Mouse (Mus musculus) CH12.LX (cell line): ENCODE measurements at regions not wholly inside any gene's neighbourhood (a gene's known extent, or its start where the extent isn't known, plus 50 kb on each side); places are given as distances from the start of the nearest gene placed in this dataset.

Source experiments
- DNase-seq: peaks from one replicate; pipeline ENCODE4 v3.0.0-alpha.2; 2013; ENCODE audit errors: extremely low read depth
- H3K27ac ChIP-seq: 2 replicates; pipeline ENCODE4 v1.5.1; 2012; ENCODE audit warnings: low read depth, mild to moderate bottlenecking, control low read depth, moderate library complexity; ENCODE audit not compliant: insufficient read depth
- H3K27me3 ChIP-seq: replicated peaks from 2 replicates; pipeline ENCODE3; 2012; ENCODE audit warnings: inconsistent platforms
- H3K36me3 ChIP-seq, 2 experiments: replicated peaks in 1 of 2; 2 replicates each; pipeline versions ENCODE3 to v1.6.1; 2012; ENCODE audit warnings: inconsistent platforms in 1 of 2, low read length in 1 of 2, mild to moderate bottlenecking in 1 of 2, mixed read lengths in 1 of 2, moderate library complexity in 1 of 2; ENCODE audit not compliant: control insufficient read depth in 1 of 2, insufficient read depth in 1 of 2
- H3K4me1 ChIP-seq, 2 experiments: 2 replicates each; pipeline ENCODE4 v1.6.1; 2012; ENCODE audit warnings: inconsistent platforms in 1 of 2, moderate library complexity in 1 of 2; ENCODE audit not compliant: insufficient read depth in 2 of 2, control insufficient read depth in 1 of 2
- H3K4me2 ChIP-seq: 2 replicates; pipeline ENCODE4 v1.6.1; 2012; ENCODE audit warnings: low read depth, mild to moderate bottlenecking, control low read depth; ENCODE audit not compliant: poor library complexity, insufficient read depth, severe bottlenecking
- H3K4me3 ChIP-seq, 3 experiments: fragments of 150-350 bp in 1 of 3; sonication (generic) in 1 of 3; replicated peaks in 1 of 3; 2 replicates each; pipeline versions ENCODE3 to v1.5.1; 2011 to 2012; ENCODE audit warnings: low read depth in 2 of 3, low read length in 2 of 3, mild to moderate bottlenecking in 2 of 3, moderate library complexity in 2 of 3, control low read depth in 1 of 3, improper control_type of control experiment in 1 of 3, inconsistent platforms in 1 of 3, mixed read lengths in 1 of 3; ENCODE audit not compliant: poor library complexity in 1 of 3
- H3K79me2 ChIP-seq: replicated peaks from 2 replicates; pipeline ENCODE4 v1.6.1; 2012; ENCODE audit warnings: mild to moderate bottlenecking, moderate library complexity; ENCODE audit not compliant: control insufficient read depth, poor library complexity, insufficient read depth, severe bottlenecking; ENCODE audit errors: extremely low read depth
- H3K9ac ChIP-seq: 2 replicates; pipeline ENCODE4 v1.6.1; 2012; ENCODE audit warnings: low read depth, mild to moderate bottlenecking, control low read depth, moderate library complexity; ENCODE audit not compliant: insufficient read depth
- H3K9me3 ChIP-seq: replicated peaks from 2 replicates; pipeline ENCODE3; 2012; ENCODE audit warnings: low read length, inconsistent platforms, mixed read lengths
- CHD1 ChIP-seq: IDR thresholded peaks from 2 replicates; pipeline ENCODE4 v1.6.1; 2012; ENCODE audit warnings: low read depth, low read length, improper control_type of control experiment, inconsistent platforms
- CTCF ChIP-seq, 2 experiments: IDR thresholded peaks in 1 of 2; conservative IDR thresholded peaks in 1 of 2; 2 replicates each; pipeline ENCODE4 v1.5.1; 2011 to 2012; ENCODE audit warnings: low read depth in 2 of 2, low read length in 2 of 2, improper control_type of control experiment in 1 of 2, inconsistent platforms in 1 of 2, mild to moderate bottlenecking in 1 of 2, moderate library complexity in 1 of 2
- ELF1 ChIP-seq: IDR thresholded peaks from 2 replicates; pipeline ENCODE4 v1.6.1; 2014; ENCODE audit warnings: low read depth, mild to moderate bottlenecking, inconsistent platforms, low read length, improper control_type of control experiment
- HCFC1 ChIP-seq: IDR thresholded peaks from 2 replicates; pipeline ENCODE4 v1.6.1; 2012; ENCODE audit warnings: low read depth, mild to moderate bottlenecking, inconsistent platforms, low read length, improper control_type of control experiment
- JUN ChIP-seq: IDR thresholded peaks from 2 replicates; pipeline ENCODE4 v1.6.1; 2011; ENCODE audit warnings: low read depth, mild to moderate bottlenecking, low read length, improper control_type of control experiment, moderate library complexity; ENCODE audit not compliant: insufficient read depth
- JUND ChIP-seq: conservative IDR thresholded peaks from 2 replicates; pipeline ENCODE4 v1.6.1; 2011; ENCODE audit warnings: low read depth, low read length, improper control_type of control experiment
- MAFK ChIP-seq: IDR thresholded peaks from 2 replicates; pipeline ENCODE4 v1.6.1; 2011; ENCODE audit warnings: low read length, improper control_type of control experiment; ENCODE audit not compliant: insufficient replicate concordance
- MAX ChIP-seq: IDR thresholded peaks from 2 replicates; pipeline ENCODE4 v1.6.1; 2011; ENCODE audit warnings: low read length, improper control_type of control experiment
- MAZ ChIP-seq: IDR thresholded peaks from 2 replicates; pipeline ENCODE4 v1.6.1; 2012; ENCODE audit warnings: low read depth, mild to moderate bottlenecking, inconsistent platforms, low read length, improper control_type of control experiment, moderate library complexity
- MEF2A ChIP-seq: IDR thresholded peaks from 2 replicates; pipeline ENCODE4 v1.6.1; 2014; ENCODE audit warnings: low read depth, mild to moderate bottlenecking, inconsistent platforms, low read length, improper control_type of control experiment, borderline replicate concordance
- MXI1 ChIP-seq: IDR thresholded peaks from 2 replicates; pipeline ENCODE4 v1.6.1; 2011; ENCODE audit warnings: mild to moderate bottlenecking, low read depth, low read length, improper control_type of control experiment
- NELFE ChIP-seq: IDR thresholded peaks from 2 replicates; pipeline ENCODE4 v1.6.1; 2011; ENCODE audit warnings: low read depth, low read length, improper control_type of control experiment
- NRF1 ChIP-seq: IDR thresholded peaks from 2 replicates; pipeline ENCODE4 v1.6.1; 2014; ENCODE audit warnings: low read depth, mild to moderate bottlenecking, inconsistent platforms, low read length, improper control_type of control experiment, moderate library complexity
- POLR2AphosphoS2 ChIP-seq: IDR thresholded peaks from 2 replicates; pipeline ENCODE4 v1.6.1; 2011; ENCODE audit warnings: low read depth, low read length, improper control_type of control experiment
- RAD21 ChIP-seq: IDR thresholded peaks from 2 replicates; pipeline ENCODE4 v1.6.1; 2011; ENCODE audit warnings: low read depth, mild to moderate bottlenecking, low read length, improper control_type of control experiment, moderate library complexity
- RCOR1 ChIP-seq: conservative IDR thresholded peaks from 2 replicates; pipeline ENCODE4 v1.6.1; 2012; ENCODE audit warnings: low read depth, mild to moderate bottlenecking, inconsistent platforms, low read length, improper control_type of control experiment
- SIN3A ChIP-seq: IDR thresholded peaks from 2 replicates; pipeline ENCODE4 v1.6.1; 2012; ENCODE audit warnings: low read length, improper control_type of control experiment, inconsistent platforms
- SMC3 ChIP-seq: IDR thresholded peaks from 2 replicates; pipeline ENCODE4 v1.6.1; 2011; ENCODE audit warnings: low read depth, low read length, improper control_type of control experiment
- TCF12 ChIP-seq: IDR thresholded peaks from 2 replicates; pipeline ENCODE4 v1.6.1; 2014; ENCODE audit warnings: low read depth, mild to moderate bottlenecking, inconsistent platforms, low read length, improper control_type of control experiment
- USF1 ChIP-seq: IDR thresholded peaks from 2 replicates; pipeline ENCODE4 v1.6.1; 2014; ENCODE audit warnings: low read depth, mild to moderate bottlenecking, inconsistent platforms, low read length, improper control_type of control experiment
- ZKSCAN1 ChIP-seq: IDR thresholded peaks from 2 replicates; pipeline ENCODE4 v1.6.1; 2012; ENCODE audit warnings: low read depth, inconsistent platforms, low read length, improper control_type of control experiment, borderline replicate concordance
- ZMIZ1 ChIP-seq: IDR thresholded peaks from 2 replicates; pipeline ENCODE4 v1.6.1; 2012; ENCODE audit warnings: low read depth, mild to moderate bottlenecking, inconsistent platforms, low read length, improper control_type of control experiment
- dilution Hi-C: fragments of 300-500 bp; cut with MboI; formaldehyde crosslinking; loops from 2 replicates; pipeline ENCODE4 v1.14.3; 2020; ENCODE audit warnings: low sequenced_read_pairs; ENCODE audit not compliant: extremely low pct_unique_long_range_greater_than_20kb, extremely low pct_ligation_motif_present
- in situ Hi-C: fragments of 300-500 bp; cut with MboI; formaldehyde crosslinking; loops from 3 replicates; pipeline ENCODE4 v1.14.3; 2019; ENCODE audit warnings: low sequenced_read_pairs, low pct_ligation_motif_present, low pct_unique_long_range_greater_than_20kb, mixed read lengths

DNA sequence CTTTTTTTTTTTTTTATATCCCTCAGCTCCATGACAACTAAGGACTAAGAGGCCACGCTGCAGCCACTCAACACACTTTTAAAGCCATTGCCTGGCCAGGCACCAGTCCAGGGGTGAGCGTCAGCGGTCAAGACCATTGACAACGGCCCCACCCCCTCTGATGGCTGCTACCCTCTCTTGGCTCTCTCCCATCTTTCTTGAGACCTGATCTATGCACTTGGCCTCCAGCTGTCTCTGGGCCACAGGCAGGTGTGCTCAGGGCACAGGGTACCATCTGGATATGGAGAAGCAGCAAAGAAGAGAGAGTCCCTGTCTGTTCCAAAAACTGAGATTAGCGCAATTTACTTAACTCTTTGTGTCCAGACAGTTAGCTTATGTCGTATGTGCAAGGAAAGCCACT is 141.0 kb upstream of the Slc22a22 start:
- in situ Hi-C loops, result loop anchor here (10.0 kb wide), 1 partner anchor 396 kb away; no protein-coding TSS in a partner anchor
- Histone ChIP-seq H3K4me1 (peaks cover 0 to 10% of the 10 kb centered on the region in 2 experiments; a peak in 2 of 4 replicates), H3K4me2 (no peak overlapping the region), H3K9me3 (no peaks in the 10 kb centered on the region), H3K79me2 (no peaks in the 10 kb centered on the region), H3K9ac (no peak overlapping the region), H3K4me3 (no peak overlapping the region), H3K27ac (no peak overlapping the region)
- no peak for DNase-seq
- TF ChIP-seq SIN3A (no peak), CTCF (conservative IDR thresholded peaks at IDR 0.05 in 1 of 2, IDR thresholded peaks at IDR 0.05 in 1 of 2; ENCODE audit: low read depth in 2 of 2, low read length in 2 of 2) (no peak), NELFE (no peak), JUND (no peak), RAD21 (no peak), ELF1 (no peak), USF1 (no peak), RCOR1 (no peak), MEF2A (no peak), HCFC1 (no peak), MAX (no peak), NRF1 (no peak), ZKSCAN1 (no peak), MAZ (no peak)
- TF ChIP-seq, all 38 proteins: peak for 0
- H3K27me3 ChIP-seq, result no peaks in the 10 kb centered on the region
- dilution Hi-C loops, result no loop called here
- H3K36me3 ChIP-seq, result no peaks in the 10 kb centered on the region

DNA sequence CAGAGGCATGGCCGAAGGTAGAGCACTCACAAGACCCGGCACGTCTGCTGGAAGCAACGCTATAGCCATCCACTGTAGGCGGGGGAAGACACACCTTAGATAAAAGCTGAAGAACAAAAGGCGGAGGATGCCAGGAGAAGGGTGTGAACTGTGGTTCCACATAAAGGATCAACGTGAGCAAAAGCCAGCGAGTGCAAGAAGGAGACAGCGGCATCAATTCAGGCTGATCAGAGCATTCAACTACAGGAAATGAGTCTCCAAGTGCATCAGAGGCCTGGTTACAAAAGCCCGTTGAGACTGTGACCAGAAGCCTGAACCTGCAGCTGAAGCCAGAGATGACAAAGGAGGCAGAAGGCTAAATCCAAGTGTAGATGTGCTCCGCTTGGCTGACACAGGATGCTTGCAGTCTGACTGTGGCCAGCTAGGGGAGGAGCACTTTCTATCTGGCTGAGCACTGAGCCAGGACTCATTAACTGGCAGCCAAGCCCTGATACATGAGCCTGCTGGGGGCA is 139.5 kb upstream of the Slc22a22 start:
- H3K4me3 ChIP-seq, result no peak overlapping the region
- DNase-seq, result peak; percentile 17
- H3K9ac ChIP-seq, result no peak overlapping the region
- H3K4me2 ChIP-seq, result no peak overlapping the region
- H3K4me1 ChIP-seq, result peaks cover 0 to 10% of the 10 kb centered on the region in 2 experiments; a peak in 2 of 4 replicates
- H3K9me3 ChIP-seq, result no peaks in the 10 kb centered on the region
- dilution Hi-C loops, result no loop called here
- H3K36me3 ChIP-seq, result no peaks in the 10 kb centered on the region
- no peaks in the 10 kb centered on the region for H3K79me2 ChIP-seq
- in situ Hi-C loops, result loop anchor here (10.0 kb wide), 1 partner anchor 398 kb away; no protein-coding TSS in a partner anchor
- no peaks in the 10 kb centered on the region for H3K27me3 ChIP-seq
- no peak overlapping the region for H3K27ac ChIP-seq
- TF ChIP-seq ZMIZ1 (no peak), ELF1 (no peak), POLR2AphosphoS2 (no peak), RAD21 (no peak), MXI1 (no peak), JUN (no peak), HCFC1 (no peak), MAFK (no peak), CHD1 (no peak), USF1 (no peak), TCF12 (no peak), SMC3 (no peak), MAZ (no peak)
